In the genomic region with DNA sequence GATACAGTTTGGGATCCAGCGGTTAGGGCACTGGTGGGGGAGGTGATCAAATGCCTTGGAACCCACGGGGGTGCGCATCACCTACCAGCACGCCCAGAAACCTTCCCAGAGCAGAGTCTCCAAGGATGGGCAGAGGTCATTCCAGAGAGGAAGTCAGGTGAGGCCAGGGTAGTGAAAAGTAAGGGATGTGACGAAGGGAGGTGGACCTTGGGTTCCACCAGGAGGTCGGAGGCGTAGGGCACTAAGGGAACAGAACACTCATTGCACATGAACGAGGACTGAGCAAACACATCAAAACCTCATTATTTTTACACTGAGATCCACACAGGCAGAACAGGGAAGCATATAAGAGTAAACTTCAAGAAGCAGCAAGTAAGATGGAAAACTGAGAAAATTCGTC, we compare ENCODE assay signal across 44 mouse cellular contexts. TPM values are rescaled to one million over a fixed set of nuclear protein-coding genes. Genes with fewer than 3 reads are reported as not detected.
"Had no signal": no experiment of that assay in that cellular context is flagged by ENCODE, and none has a peak within 500 bp of the region (broad histone marks: within the 10 kb centered on the region; RNA-seq: fewer than 3 reads in every experiment).

No protein-coding gene starts in this region.

- H3K4me3 ChIP-seq: left cerebral cortex, adult 2 months; limb, embryonic 10.5 days; limb, embryonic 12.5 days; limb, embryonic 13.5 days; limb, embryonic 15.5 days; liver, embryonic 12.5 days; liver, embryonic 15.5 days; lung, embryonic 15.5 days; megakaryocyte, embryonic 14.5 days; midbrain, embryonic 12.5 days; midbrain, embryonic 13.5 days; midbrain, embryonic 15.5 days; myocyte had no signal

- H3K4me1 ChIP-seq: limb, embryonic 10.5 days; limb, embryonic 12.5 days; limb, embryonic 13.5 days; limb, embryonic 15.5 days; lung, embryonic 15.5 days; megakaryocyte, embryonic 14.5 days; midbrain, embryonic 13.5 days; midbrain, embryonic 15.5 days had no signal

- H3K36me3 ChIP-seq: limb, embryonic 10.5 days; limb, embryonic 12.5 days; limb, embryonic 13.5 days; limb, embryonic 15.5 days; liver, embryonic 12.5 days; liver, embryonic 15.5 days; lung, embryonic 15.5 days; midbrain, embryonic 12.5 days; midbrain, embryonic 13.5 days; midbrain, embryonic 15.5 days had no signal

- H3K4me2 ChIP-seq: limb, embryonic 12.5 days; limb, embryonic 13.5 days; limb, embryonic 15.5 days; liver, embryonic 15.5 days; lung, embryonic 14.5 days; lung, embryonic 15.5 days; midbrain, embryonic 12.5 days; midbrain, embryonic 13.5 days; midbrain, embryonic 15.5 days had no signal

- H3K27ac ChIP-seq: left cerebral cortex, adult 2 months; limb, embryonic 10.5 days; limb, embryonic 12.5 days; limb, embryonic 13.5 days; limb, embryonic 15.5 days; liver, embryonic 12.5 days; liver, embryonic 14.5 days; liver, embryonic 15.5 days; lung, embryonic 15.5 days; macrophage; midbrain, embryonic 12.5 days; midbrain, embryonic 13.5 days; midbrain, embryonic 15.5 days had no signal

- H3K27me3 ChIP-seq: limb, embryonic 12.5 days; limb, embryonic 13.5 days; limb, embryonic 15.5 days; lung, embryonic 15.5 days; midbrain, embryonic 12.5 days; midbrain, embryonic 13.5 days; midbrain, embryonic 15.5 days had no signal

- DNase-seq: left cerebral cortex, postnatal 4 days; liver; liver, postnatal 0 days; lung, adult 18-20 months; lung, adult 2 months; lung, embryonic 14.5 days; lung, postnatal 10 days; lung, postnatal 14 days; lung, postnatal 36 days; lung, postnatal 4 days; midbrain, embryonic 14.5 days had no signal

- H3K9ac ChIP-seq: limb, embryonic 12.5 days; limb, embryonic 13.5 days; limb, embryonic 15.5 days; liver, embryonic 12.5 days; liver, embryonic 14.5 days; liver, embryonic 15.5 days; liver, postnatal 0 days; lung, embryonic 14.5 days; lung, embryonic 15.5 days; midbrain, embryonic 12.5 days; midbrain, embryonic 13.5 days; midbrain, embryonic 15.5 days had no signal

- ATAC-seq: liver, postnatal 0 days; lung, postnatal 0 days; midbrain, embryonic 13.5 days; midbrain, embryonic 15.5 days; midbrain, embryonic 16.5 days had no signal

- H3K9me3 ChIP-seq: limb, embryonic 10.5 days; limb, embryonic 12.5 days; limb, embryonic 13.5 days; limb, embryonic 15.5 days; liver, embryonic 12.5 days; liver, embryonic 15.5 days; lung, embryonic 15.5 days; megakaryocyte, embryonic 14.5 days; midbrain, embryonic 12.5 days; midbrain, embryonic 13.5 days; midbrain, embryonic 15.5 days had no signal

RNA-seq across cellular contexts. Expression of a gene that starts 6.8 kb away (rescaled TPM):
- total RNA-seq: left cerebral cortex, adult 18-20 months; left cerebral cortex, adult 2 months; left cerebral cortex, adult 8-10 months; left cerebral cortex, postnatal 10 days; left cerebral cortex, postnatal 14 days; left cerebral cortex, postnatal 25 days; left cerebral cortex, postnatal 36 days; left cerebral cortex, postnatal 4 days; liver, adult 2 months; megakaryocyte progenitor cell, adult 5-6 weeks; megakaryocyte-erythroid progenitor cell, adult 5-6 weeks; midbrain, postnatal 0 days; monocyte, adult 5-6 weeks had no signal
- polyA plus RNA-seq: limb, embryonic 10.5 days; limb, embryonic 11.5 days; limb, embryonic 12.5 days; limb, embryonic 13.5 days; limb, embryonic 14.5 days; limb, embryonic 15.5 days; liver, adult 2 months; liver, embryonic 12.5 days; liver, embryonic 14.5 days; liver, embryonic 15.5 days; lung, adult 2 months; lung, embryonic 14.5 days; lung, embryonic 15.5 days; lung, embryonic 16.5 days; lung, postnatal 0 days; macrophage; midbrain, embryonic 12.5 days; midbrain, embryonic 13.5 days; midbrain, embryonic 14.5 days; midbrain, embryonic 15.5 days; midbrain, embryonic 16.5 days; midbrain, postnatal 0 days; myocyte; neural tube, embryonic 11.5 days had no signal

RNA-seq across cellular contexts. Expression of a gene that starts 49.7 kb away (rescaled TPM):
- total RNA-seq: left cerebral cortex, postnatal 25 days; left cerebral cortex, postnatal 36 days; liver, adult 2 months; megakaryocyte progenitor cell, adult 5-6 weeks; megakaryocyte-erythroid progenitor cell, adult 5-6 weeks had no signal
- polyA plus RNA-seq: limb, embryonic 10.5 days; limb, embryonic 11.5 days; limb, embryonic 12.5 days; limb, embryonic 13.5 days; limb, embryonic 15.5 days; liver, embryonic 12.5 days; liver, embryonic 14.5 days; liver, embryonic 15.5 days; liver, embryonic 16.5 days; liver, postnatal 0 days; lung, embryonic 15.5 days; lung, embryonic 16.5 days; lung, postnatal 0 days; macrophage; midbrain, embryonic 13.5 days; midbrain, embryonic 14.5 days; midbrain, embryonic 15.5 days; midbrain, embryonic 16.5 days; midbrain, postnatal 0 days; myocyte; neural tube, embryonic 11.5 days had no signal
